Mouse (Mus musculus) stomach, embryonic 15.5 days (tissue): ENCODE data around the gene Gm525. TPM values are rescaled to one million over a fixed set of nuclear protein-coding genes. Genes with fewer than 3 reads are reported as not detected.

ENCODE experiments used
- ATAC-seq: fragments of 200-750 bp; cut with Nextera tagmentation; 2 replicates; pipeline ENCODE4 v1.8.0; 2017; ENCODE audit warnings: low read depth, moderate number of reproducible peaks, moderate TSS enrichment; ENCODE audit not compliant: insufficient read depth, low FRiP score
- H3K27ac ChIP-seq: fragments of 300-500 bp; sonication (generic); 2 replicates; pipeline ENCODE4 v1.5.1; 2015; ENCODE audit warnings: mild to moderate bottlenecking, inconsistent platforms
- H3K27me3 ChIP-seq: fragments of 300-500 bp; sonication (generic); replicated peaks from 2 replicates; pipeline ENCODE4 v1.6.1; 2015; ENCODE audit warnings: inconsistent platforms
- H3K36me3 ChIP-seq: fragments of 300-500 bp; sonication (generic); 2 replicates; pipeline ENCODE4 v1.6.1; 2015; ENCODE audit warnings: inconsistent platforms
- H3K4me1 ChIP-seq: fragments of 300-500 bp; sonication (generic); 2 replicates; pipeline ENCODE4 v1.6.1; 2015; ENCODE audit warnings: inconsistent platforms
- H3K4me2 ChIP-seq: fragments of 300-500 bp; sonication (generic); 2 replicates; pipeline ENCODE4 v1.6.1; 2015; ENCODE audit warnings: mild to moderate bottlenecking, inconsistent platforms
- H3K4me3 ChIP-seq: fragments of 300-500 bp; sonication (generic); replicated peaks from 2 replicates; pipeline ENCODE4 v1.5.1; 2015; ENCODE audit warnings: inconsistent platforms
- H3K9ac ChIP-seq: fragments of 300-500 bp; sonication (generic); 2 replicates; pipeline ENCODE4 v1.6.1; 2015; ENCODE audit warnings: inconsistent platforms
- H3K9me3 ChIP-seq: fragments of 300-500 bp; sonication (generic); 2 replicates; pipeline ENCODE4 v1.6.1; 2016; ENCODE audit warnings: inconsistent platforms
- WGBS: fragments of 180-500 bp; shearing (Covaris S2); methylation state at CpG from one replicate; pipeline ENCODE4 v1.1.7; 2015; 5-methylcytosine and 5-hydroxymethylcytosine counted together
- polyA plus RNA-seq: library from polyadenylated mRNA; unstranded; fragments of >200 nt; fragmentation: Nextera tagmentation; extraction: Ambion mirVana; gene quantifications from 2 replicates; pipeline ENCODE4 v1.2.1, GENCODE M21; 2015

The Gm525 gene
- 1.7 and 2.1 TPM in 2 replicates for polyA plus RNA-seq

DNA sequence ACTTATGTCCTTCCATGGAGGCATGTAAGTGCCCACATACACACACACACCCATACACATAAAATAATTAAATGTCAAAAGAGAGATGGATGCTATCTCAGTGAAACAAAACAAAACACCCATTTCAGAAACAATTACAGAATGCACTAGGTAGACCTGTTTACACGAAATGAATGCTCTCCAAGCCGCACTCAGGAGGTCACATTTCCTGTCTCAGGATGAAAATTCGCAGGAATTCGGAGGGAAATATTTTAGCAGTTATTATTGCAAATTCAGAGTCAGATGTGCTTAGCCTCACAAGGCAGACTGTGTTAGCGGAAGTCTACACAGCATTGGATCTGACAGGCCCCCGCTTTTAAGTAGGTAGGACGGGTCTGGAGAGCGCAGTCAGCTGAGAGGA is at the start of gene Gm525:
Gene Gm525, plus strand, starts transcription at position 301 of the 400 bp plus-strand sequence.
- WGBS = 67% methylated on average over 8 of the region's 8 CpGs
- no peak for ATAC-seq
- H3K9ac ChIP-seq = no peak within 1 kb of the TSS

DNA sequence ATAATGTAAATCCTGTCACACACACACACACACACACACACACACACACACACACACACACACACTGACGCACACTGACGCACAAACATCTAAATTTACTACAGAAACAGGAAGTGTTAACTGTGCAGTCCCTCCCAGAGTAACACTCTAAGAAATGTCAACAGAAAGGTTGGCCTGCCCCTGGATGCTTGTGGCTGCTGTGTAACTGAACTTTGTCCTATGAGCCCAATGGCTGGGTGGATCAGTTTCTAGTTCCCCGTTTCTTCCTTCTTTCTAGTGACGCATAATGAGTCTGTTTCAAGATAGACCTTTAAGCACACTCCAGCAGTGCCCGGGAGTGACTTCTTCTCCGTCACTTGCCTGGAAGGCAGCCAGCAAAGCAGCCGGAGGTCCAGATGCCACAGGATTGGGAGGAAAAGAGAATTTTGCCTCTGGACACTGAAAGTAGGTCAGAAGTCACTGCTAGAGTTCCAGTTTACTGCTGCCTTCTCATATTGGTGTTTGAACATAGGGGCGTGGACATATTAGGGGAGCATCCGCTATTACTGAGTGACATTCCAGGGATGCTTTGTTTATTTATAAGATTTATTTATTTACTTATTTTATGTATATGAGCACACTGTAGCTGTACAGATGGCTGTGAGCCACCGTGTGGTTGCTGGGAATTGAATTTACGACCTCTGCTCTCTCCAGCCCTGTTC is 49.3 kb upstream of the Gm525 start:
- ATAC-seq = peak; percentile 82
- Histone ChIP-seq H3K4me2 (no peak overlapping the region), H3K4me1 (peaks cover 22% of the 10 kb centered on the region; the same call in 1 of the 2 replicates), H3K27ac (peak overlapping the region; percentile 82), H3K9me3 (no peaks in the 10 kb centered on the region), H3K36me3 (0 out of 2 replicates have a peak, but pooled peaks cover 2% of the 10 kb centered on the region), H3K27me3 (no peaks in the 10 kb centered on the region), H3K4me3 (no peak overlapping the region), H3K9ac (no peak overlapping the region)
- WGBS = 37% methylated on average over 11 of the region's 11 CpGs

More for the DNA sequence above, at the start of gene Gm525:
- H3K27ac ChIP-seq = no peak within 1 kb of the TSS
- H3K4me1 ChIP-seq = no peaks in the 10 kb centered on the region
- H3K4me2 ChIP-seq = no peak within 1 kb of the TSS
- H3K4me3 ChIP-seq = no peak within 1 kb of the TSS
- H3K36me3 ChIP-seq = no peaks in the 10 kb centered on the region
- H3K9me3 ChIP-seq = no peaks in the 10 kb centered on the region
- H3K27me3 ChIP-seq = no peaks in the 10 kb centered on the region

GRCm38 (mm10) chr11:89025603-89026002 is 48.0 kb upstream of the Gm525 start:
- H3K9ac ChIP-seq = no peak overlapping the region
- no peak overlapping the region for H3K27ac ChIP-seq
- no peaks in the 10 kb centered on the region for H3K36me3 ChIP-seq
- no peak for ATAC-seq
- no peak overlapping the region for H3K4me3 ChIP-seq
- no peaks in the 10 kb centered on the region for H3K27me3 ChIP-seq
- H3K9me3 ChIP-seq = no peaks in the 10 kb centered on the region
- WGBS = 76% methylated on average over 3 of the region's 3 CpGs
- peaks cover 22% of the 10 kb centered on the region; the same call in 1 of the 2 replicates for H3K4me1 ChIP-seq
- no peak overlapping the region for H3K4me2 ChIP-seq

GRCm38 (mm10) chr11:89026117-89026516 is 47.5 kb upstream of the Gm525 start:
- H3K36me3 ChIP-seq = no peaks in the 10 kb centered on the region
- no peaks in the 10 kb centered on the region for H3K9me3 ChIP-seq
- H3K27me3 ChIP-seq = no peaks in the 10 kb centered on the region
- no peak for ATAC-seq
- peaks cover 22% of the 10 kb centered on the region; the same call in 1 of the 2 replicates for H3K4me1 ChIP-seq
- no peak overlapping the region for H3K4me3 ChIP-seq
- H3K27ac ChIP-seq = no peak overlapping the region
- no peak overlapping the region for H3K9ac ChIP-seq
- WGBS = 96% methylated on average over 3 of the region's 3 CpGs
- no peak overlapping the region for H3K4me2 ChIP-seq

- H3K9me3 ChIP-seq = no peaks in the 10 kb centered on the region
- WGBS = 50% methylated on average over 10 of the region's 10 CpGs
- H3K4me2 ChIP-seq = no peak overlapping the region
- ATAC-seq = no peak
- H3K9ac ChIP-seq = no peak overlapping the region
- H3K27me3 ChIP-seq = no peaks in the 10 kb centered on the region
- H3K4me3 ChIP-seq = no peak overlapping the region
- H3K36me3 ChIP-seq = no peaks in the 10 kb centered on the region
- H3K4me1 ChIP-seq = peaks cover 22% of the 10 kb centered on the region; the same call in 1 of the 2 replicates
- no peak overlapping the region; the same call in 1 of the 2 replicates for H3K27ac ChIP-seq
These were observed 45.7 kb upstream of the Gm525 start for GRCm38 (mm10) chr11:89027955-89028361.

DNA sequence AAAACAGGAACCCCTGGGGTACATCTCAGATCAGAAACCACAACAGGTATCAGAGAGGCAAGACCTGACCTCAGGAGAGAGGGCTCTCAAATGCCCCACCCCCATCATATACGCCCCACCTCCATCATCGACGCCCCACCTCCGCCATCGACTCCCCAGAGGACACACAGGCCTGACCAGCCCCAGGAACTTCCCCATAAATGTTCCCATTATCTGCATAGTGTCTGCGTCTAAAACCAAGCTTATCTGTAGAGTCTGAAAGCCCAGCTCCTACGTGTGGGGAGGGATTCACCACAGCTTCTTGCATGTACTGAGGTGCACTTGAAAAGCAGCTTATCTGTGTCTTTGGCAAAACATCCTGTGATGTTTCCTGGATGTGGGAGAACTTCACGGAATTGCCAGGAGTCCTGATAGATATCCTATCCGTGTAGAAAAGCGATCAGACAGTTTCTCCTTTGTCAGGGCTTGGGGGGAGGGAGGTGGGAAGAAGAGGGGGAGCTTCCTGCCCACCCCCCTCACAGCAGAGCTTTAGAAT is 44.7 kb upstream of the Gm525 start:
- ATAC-seq = no peak
- H3K9ac ChIP-seq = no peak overlapping the region
- H3K27ac ChIP-seq = peak overlapping the region; percentile 3; the same call in 1 of the 2 replicates

GRCm38 (mm10) chr11:89030552-89030951 is 43.1 kb upstream of the Gm525 start:
- H3K4me3 ChIP-seq = no peak overlapping the region
- H3K9me3 ChIP-seq = no peaks in the 10 kb centered on the region
- peaks cover 7% of the 10 kb centered on the region; the same call in 1 of the 2 replicates for H3K4me1 ChIP-seq
- H3K27ac ChIP-seq = no peak overlapping the region
- no peak overlapping the region for H3K9ac ChIP-seq
- H3K4me2 ChIP-seq = no peak overlapping the region
- 85% methylated on average over 6 of the region's 6 CpGs for WGBS
- no peak for ATAC-seq
- H3K36me3 ChIP-seq = no peaks in the 10 kb centered on the region
- H3K27me3 ChIP-seq = no peaks in the 10 kb centered on the region

More for the DNA sequence above, 44.7 kb upstream of the Gm525 start:
- whole genome bisulfite sequencing = 37% methylated on average over 10 of the region's 10 CpGs
- Histone ChIP-seq H3K36me3 (no peaks in the 10 kb centered on the region), H3K4me3 (no peak overlapping the region), H3K9me3 (no peaks in the 10 kb centered on the region), H3K4me2 (no peak overlapping the region), H3K27me3 (no peaks in the 10 kb centered on the region), H3K4me1 (peaks cover 17% of the 10 kb centered on the region; the same call in 1 of the 2 replicates)

DNA sequence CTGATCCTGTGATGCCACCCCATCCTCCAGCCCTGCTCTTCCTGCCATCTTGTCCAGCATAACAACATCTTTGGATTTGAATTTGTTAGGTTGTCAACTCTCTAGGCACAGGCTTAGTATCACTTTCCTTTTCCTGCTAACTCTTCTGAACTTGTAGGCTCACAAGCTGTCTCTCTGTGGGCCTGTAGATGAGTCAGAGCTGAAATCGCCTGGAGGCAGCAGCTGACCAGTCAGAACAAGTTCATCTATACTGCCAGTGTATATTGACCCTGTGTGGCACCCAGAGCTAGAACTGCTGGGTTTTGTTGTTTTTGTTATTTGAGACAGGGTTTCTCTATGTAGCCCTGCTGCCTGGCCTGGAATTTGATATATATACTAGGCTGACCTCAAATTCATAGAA is 42.5 kb upstream of the Gm525 start:
- Histone ChIP-seq H3K4me2 (no peak overlapping the region), H3K9ac (no peak overlapping the region), H3K4me1 (peaks cover 5% of the 10 kb centered on the region; the same call in 1 of the 2 replicates), H3K4me3 (no peak overlapping the region), H3K9me3 (no peaks in the 10 kb centered on the region), H3K36me3 (no peaks in the 10 kb centered on the region), H3K27ac (no peak overlapping the region), H3K27me3 (no peaks in the 10 kb centered on the region)
- WGBS = 59% methylated on average over 1 of the region's 1 CpGs
- no peak for ATAC-seq

DNA sequence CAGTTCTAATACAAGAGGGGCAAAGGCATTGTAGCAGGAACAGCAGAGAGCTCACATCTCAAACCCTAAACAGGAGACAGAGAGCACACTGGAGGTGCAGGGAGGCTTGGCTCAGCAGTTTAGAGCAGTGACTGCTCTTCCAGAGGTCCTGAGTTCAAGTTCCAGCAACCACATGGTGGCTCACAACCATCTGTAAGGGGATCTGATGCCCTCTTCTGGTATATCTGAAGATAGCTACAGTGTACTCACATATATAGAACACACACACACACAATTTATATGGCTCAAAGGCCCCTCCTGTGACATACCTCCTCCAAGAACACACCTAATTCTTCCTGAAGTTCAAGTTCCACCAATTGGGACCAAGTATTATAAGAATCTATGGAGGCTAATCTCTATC is 39.0 kb upstream of the Gm525 start:
- no peaks in the 10 kb centered on the region for H3K9me3 ChIP-seq
- H3K36me3 ChIP-seq = no peaks in the 10 kb centered on the region
- no peak for ATAC-seq
- H3K27ac ChIP-seq = no peak overlapping the region
- H3K4me1 ChIP-seq = no peaks in the 10 kb centered on the region
- H3K9ac ChIP-seq = no peak overlapping the region
- H3K4me2 ChIP-seq = no peak overlapping the region
- H3K4me3 ChIP-seq = no peak overlapping the region
- no peaks in the 10 kb centered on the region for H3K27me3 ChIP-seq

DNA sequence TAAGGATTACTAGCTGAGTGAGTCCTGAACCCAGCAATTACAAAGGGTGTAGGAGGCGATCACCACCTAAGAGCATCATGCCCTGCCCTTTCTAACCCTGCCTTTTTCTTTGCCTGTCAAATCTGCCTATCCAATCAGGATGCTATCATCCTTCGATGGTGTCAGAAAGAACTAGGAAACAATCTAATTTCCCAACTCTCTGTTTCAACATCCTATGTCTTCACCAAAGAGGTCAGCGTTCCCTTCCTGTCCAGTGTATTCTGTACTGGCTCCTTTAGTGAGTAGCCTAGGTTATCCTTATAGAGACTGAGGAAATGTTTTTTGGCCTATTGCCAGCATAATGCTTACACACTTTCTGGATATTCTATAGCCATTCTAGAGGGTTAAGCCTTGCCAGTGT is 38.1 kb upstream of the Gm525 start:
- Histone ChIP-seq H3K9ac (no peak overlapping the region), H3K4me1 (no peaks in the 10 kb centered on the region), H3K4me2 (no peak overlapping the region), H3K36me3 (peaks cover 4% of the 10 kb centered on the region; the same call in 1 of the 2 replicates), H3K27me3 (no peaks in the 10 kb centered on the region), H3K4me3 (no peak overlapping the region), H3K9me3 (no peaks in the 10 kb centered on the region), H3K27ac (no peak overlapping the region)
- WGBS = 75% methylated on average over 3 of the region's 3 CpGs
- ATAC-seq = no peak

GRCm38 (mm10) chr11:89038496-89038895 is 35.1 kb upstream of the Gm525 start:
- Histone ChIP-seq H3K36me3 (peaks cover 5% of the 10 kb centered on the region; the same call in 1 of the 2 replicates), H3K4me3 (no peak overlapping the region), H3K4me1 (no peaks in the 10 kb centered on the region), H3K9ac (no peak overlapping the region), H3K27me3 (no peaks in the 10 kb centered on the region), H3K27ac (no peak overlapping the region), H3K4me2 (no peak overlapping the region), H3K9me3 (no peaks in the 10 kb centered on the region)
- ATAC-seq = no peak
- WGBS = 85% methylated on average over 6 of the region's 6 CpGs

DNA sequence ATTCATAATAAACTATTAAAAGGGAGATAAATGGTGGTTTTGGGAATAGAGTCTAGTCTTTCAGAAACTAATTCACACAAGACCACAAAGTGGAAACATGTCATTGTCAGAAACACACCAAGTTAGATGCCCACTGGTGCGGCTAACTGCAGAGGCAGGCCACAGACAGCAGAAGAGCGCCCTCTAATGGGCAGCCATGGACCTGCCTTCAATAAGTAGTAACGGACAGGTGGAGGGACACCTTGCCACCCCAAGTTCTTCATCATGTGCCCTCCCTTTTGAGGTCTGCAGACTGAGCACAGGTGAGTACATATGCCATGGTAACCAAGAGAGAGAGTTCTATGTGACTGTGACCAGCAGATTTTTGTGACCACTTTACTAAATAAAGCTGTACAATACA is 34.3 kb upstream of the Gm525 start:
- H3K27ac ChIP-seq = no peak overlapping the region
- WGBS = 24% methylated on average over 3 of the region's 3 CpGs
- H3K9ac ChIP-seq = no peak overlapping the region
- ATAC-seq = no peak
- H3K36me3 ChIP-seq = peaks cover 10% of the 10 kb centered on the region
- no peak overlapping the region for H3K4me3 ChIP-seq
- H3K4me2 ChIP-seq = no peak overlapping the region
- no peaks in the 10 kb centered on the region for H3K4me1 ChIP-seq
- H3K27me3 ChIP-seq = no peaks in the 10 kb centered on the region
- H3K9me3 ChIP-seq = no peaks in the 10 kb centered on the region
